Comparison of ENCODE assay signal across 11 mouse cellular contexts in genomic region chr8:128204803-128205202, GRCm38 (mm10).
"Had no signal": no experiment of that assay in that cellular context is flagged by ENCODE, and none has a peak within 500 bp of the region (broad histone marks: within the 10 kb centered on the region; RNA-seq: fewer than 3 reads in every experiment).

No protein-coding gene starts in this region.

- ATAC-seq: intestine, postnatal 0 days; liver, postnatal 0 days; lung, postnatal 0 days; midbrain, embryonic 13.5 days; midbrain, embryonic 16.5 days had no signal

- DNase-seq: kidney, adult 2 months; kidney, postnatal 25 days; layer of hippocampus, adult 9-11 months; liver, postnatal 0 days; lung, embryonic 14.5 days; retina, postnatal 1 day; thymus, postnatal 25 days had no signal
